Mouse (Mus musculus) small intestine, adult 2 months (tissue): Measurements from ENCODE around the gene Gm20594. TPM values are rescaled to one million over a fixed set of nuclear protein-coding genes. Genes with fewer than 3 reads are reported as not detected.

Experiments
- H3K27ac ChIP-seq: fragments of 200-500 bp; 2 replicates; pipeline ENCODE4 v1.5.1; 2012; ENCODE audit warnings: low read depth, low read length, control low read depth, inconsistent platforms; ENCODE audit not compliant: insufficient read depth
- H3K27me3 ChIP-seq: fragments of 200-500 bp; 2 replicates; pipeline ENCODE4 v1.6.1; 2012; ENCODE audit warnings: mild to moderate bottlenecking, moderate library complexity, low read length, inconsistent platforms; ENCODE audit not compliant: control insufficient read depth, insufficient read depth
- H3K36me3 ChIP-seq: fragments of 200-500 bp; 2 replicates; pipeline ENCODE4 v1.6.1; 2012; ENCODE audit warnings: mild to moderate bottlenecking, low read length, control low read depth, inconsistent platforms; ENCODE audit not compliant: control insufficient read depth, insufficient read depth
- H3K4me1 ChIP-seq: fragments of 200-500 bp; 2 replicates; pipeline ENCODE4 v1.6.1; 2012; ENCODE audit warnings: low read length, inconsistent platforms, mixed read lengths; ENCODE audit not compliant: control insufficient read depth, insufficient read depth, insufficient read length
- H3K4me3 ChIP-seq: fragments of 200-500 bp; 2 replicates; pipeline ENCODE4 v1.5.1; 2012; ENCODE audit warnings: low read depth, mild to moderate bottlenecking, control low read depth, inconsistent platforms, low read length, moderate library complexity
- CTCF ChIP-seq: fragments of 200-500 bp; IDR thresholded peaks from 2 replicates; pipeline ENCODE4 v1.5.1; 2012; ENCODE audit warnings: low read depth, mild to moderate bottlenecking, control low read depth, inconsistent platforms, low read length, moderate library complexity, mixed read lengths; ENCODE audit not compliant: insufficient replicate concordance, insufficient read length; ENCODE audit errors: extremely low read depth
- POLR2A ChIP-seq: fragments of 200-500 bp; IDR thresholded peaks from 2 replicates; pipeline ENCODE4 v1.6.1; 2012; ENCODE audit warnings: low read depth, mild to moderate bottlenecking, control low read depth, inconsistent platforms, low read length, moderate library complexity
- WGBS: fragments of 180-500 bp; shearing (Covaris S2); methylation state at CpG from one replicate; pipeline ENCODE4 v1.1.7; 2018; 5-methylcytosine and 5-hydroxymethylcytosine counted together
- polyA plus RNA-seq: library from polyadenylated mRNA; depleted of rRNA; stranded (reverse); fragments of >200 nt; gene quantifications from 2 replicates; pipeline ENCODE4 v1.2.3, GENCODE M21; 2012; rRNA removed

Gm20594 gene
- polyA plus RNA-seq, result not detected in 2 replicates

DNA sequence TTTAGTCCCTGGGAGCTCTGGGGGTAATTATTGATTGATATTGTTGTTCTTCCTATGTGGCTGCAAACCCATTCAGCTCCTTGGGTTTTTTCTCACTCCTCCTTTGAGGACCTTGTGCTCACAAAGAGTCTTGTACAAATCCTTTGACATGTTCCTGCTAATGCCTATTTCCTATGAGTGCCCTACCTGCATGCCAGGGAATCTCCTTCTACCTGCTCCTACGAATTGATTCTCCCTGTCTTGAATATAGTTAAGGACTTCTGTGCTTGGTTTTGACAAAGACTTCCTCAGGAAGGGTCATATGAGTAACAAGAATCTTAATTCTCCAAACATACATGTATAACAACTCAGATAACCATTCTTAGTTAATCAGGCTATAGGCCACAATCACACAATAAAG is at the start of gene Gm20594:
Gene Gm20594, plus strand, starts transcription at position 301 of the 400 bp plus-strand sequence.
- Histone ChIP-seq H3K4me1 (no peaks in the 10 kb centered on the region), H3K27ac (no peak within 1 kb of the TSS), H3K27me3 (no peaks in the 10 kb centered on the region), H3K36me3 (no peaks in the 10 kb centered on the region), H3K4me3 (no peak within 1 kb of the TSS)
- 36% methylated on average over 1 of the region's 1 CpGs for WGBS
- no peak for TF ChIP-seq POLR2A
- TF ChIP-seq CTCF, result no peak

DNA sequence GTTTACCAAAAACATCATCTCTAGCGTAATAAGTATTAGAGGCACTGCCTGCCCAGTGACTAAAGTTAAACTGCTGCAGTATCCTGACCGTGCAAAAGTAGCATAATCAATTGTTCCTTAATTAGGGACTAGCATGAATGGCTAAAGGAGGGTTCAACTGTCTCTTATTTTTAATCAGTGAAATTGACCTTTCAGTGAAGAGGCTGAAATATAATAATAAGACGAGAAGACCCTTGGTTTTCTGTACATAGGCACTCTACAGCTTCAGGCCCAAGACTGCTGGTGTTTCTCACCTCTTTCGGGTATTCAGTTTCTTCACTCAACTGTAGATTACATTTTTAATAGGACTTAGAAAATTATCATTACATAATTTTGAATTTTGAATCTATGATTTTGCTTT is 398 bp downstream of the Gm20594 start:
- no peak overlapping the region for H3K27ac ChIP-seq
- TF ChIP-seq POLR2A (no peak), CTCF (no peak)
- no peaks in the 10 kb centered on the region for H3K36me3 ChIP-seq
- no peaks in the 10 kb centered on the region for H3K4me1 ChIP-seq
- H3K4me3 ChIP-seq, result no peak overlapping the region
- H3K27me3 ChIP-seq, result no peaks in the 10 kb centered on the region
- 78% methylated on average over 4 of the region's 4 CpGs for WGBS

- no peaks in the 10 kb centered on the region for H3K27me3 ChIP-seq
- no peaks in the 10 kb centered on the region for H3K4me1 ChIP-seq
- TF ChIP-seq CTCF, result no peak
- no peak for TF ChIP-seq POLR2A
- 74% methylated on average over 4 of the region's 4 CpGs for WGBS
- no peak overlapping the region for H3K27ac ChIP-seq
- no peak overlapping the region for H3K4me3 ChIP-seq
- H3K36me3 ChIP-seq, result no peaks in the 10 kb centered on the region
Measured at GRCm38 (mm10) chr6:79833845-79834244, 16.1 kb downstream of the Gm20594 start.

- Histone ChIP-seq H3K27ac (no peak overlapping the region), H3K36me3 (no peaks in the 10 kb centered on the region), H3K4me3 (no peak overlapping the region), H3K27me3 (no peaks in the 10 kb centered on the region), H3K4me1 (no peaks in the 10 kb centered on the region)
- TF ChIP-seq POLR2A, result no peak
- TF ChIP-seq CTCF, result no peak
- 84% methylated on average over 1 of the region's 1 CpGs for WGBS
Measured at GRCm38 (mm10) chr6:79846829-79847228, 29.1 kb downstream of the Gm20594 start.

Other genes starting within 250 kb of the Gm20594 start
- not detected in 2 replicates for gene Lrrtm4, start 201.0 kb downstream of the Gm20594 start, polyA plus RNA-seq